Mouse (Mus musculus) CH12.LX (cell line): ENCODE data around the gene Il2rb.

Experiments
- BHLHE40 ChIP-seq: IDR thresholded peaks from 2 replicates; pipeline ENCODE4 v1.6.1; 2011; ENCODE audit warnings: mild to moderate bottlenecking, low read depth, low read length, improper control_type of control experiment
- CTCF ChIP-seq, 2 experiments: IDR thresholded peaks in 1 of 2; conservative IDR thresholded peaks in 1 of 2; 2 replicates each; pipeline ENCODE4 v1.5.1; 2011 to 2012; ENCODE audit warnings: low read depth in 2 of 2, low read length in 2 of 2, improper control_type of control experiment in 1 of 2, inconsistent platforms in 1 of 2, mild to moderate bottlenecking in 1 of 2, moderate library complexity in 1 of 2
- POLR2A ChIP-seq: IDR thresholded peaks from 2 replicates; pipeline ENCODE4 v1.6.1; 2011; ENCODE audit warnings: low read depth, mild to moderate bottlenecking, improper control_type of control experiment, low read length
- USF2 ChIP-seq: conservative IDR thresholded peaks from 2 replicates; pipeline ENCODE4 v1.6.1; 2011; ENCODE audit warnings: low read depth, low read length, improper control_type of control experiment
- ZMIZ1 ChIP-seq: IDR thresholded peaks from 2 replicates; pipeline ENCODE4 v1.6.1; 2012; ENCODE audit warnings: low read depth, mild to moderate bottlenecking, inconsistent platforms, low read length, improper control_type of control experiment
- ZNF384 ChIP-seq: IDR thresholded peaks from 2 replicates; pipeline ENCODE4 v1.6.1; 2012; ENCODE audit warnings: low read depth, low read length, improper control_type of control experiment, inconsistent platforms

- TF ChIP-seq USF2 (no peak), ZNF384 (no peak), ZMIZ1 (no peak), POLR2A (no peak), BHLHE40 (no peak), CTCF (conservative IDR thresholded peaks at IDR 0.05 in 1 of 2, IDR thresholded peaks at IDR 0.05 in 1 of 2; ENCODE audit: low read depth in 2 of 2, low read length in 2 of 2) (no peak)
Measured at GRCm38 (mm10) chr15:78436380-78437192, 58.5 kb downstream of the Il2rb start.
